Mouse (Mus musculus) cerebellum, adult 2 months (tissue): ENCODE results near the gene Krt80.

ENCODE experiments used
- CTCF ChIP-seq: fragments of 200-500 bp; IDR thresholded peaks from 2 replicates; pipeline ENCODE4 v1.5.1; 2011; ENCODE audit warnings: low read depth, mild to moderate bottlenecking, control low read depth, low read length, moderate library complexity, borderline replicate concordance; ENCODE audit not compliant: insufficient read depth
- POLR2A ChIP-seq: fragments of 200-500 bp; IDR thresholded peaks from 2 replicates; pipeline ENCODE4 v1.6.1; 2011; ENCODE audit warnings: low read length, control low read depth, borderline replicate concordance; ENCODE audit not compliant: insufficient read depth

DNA sequence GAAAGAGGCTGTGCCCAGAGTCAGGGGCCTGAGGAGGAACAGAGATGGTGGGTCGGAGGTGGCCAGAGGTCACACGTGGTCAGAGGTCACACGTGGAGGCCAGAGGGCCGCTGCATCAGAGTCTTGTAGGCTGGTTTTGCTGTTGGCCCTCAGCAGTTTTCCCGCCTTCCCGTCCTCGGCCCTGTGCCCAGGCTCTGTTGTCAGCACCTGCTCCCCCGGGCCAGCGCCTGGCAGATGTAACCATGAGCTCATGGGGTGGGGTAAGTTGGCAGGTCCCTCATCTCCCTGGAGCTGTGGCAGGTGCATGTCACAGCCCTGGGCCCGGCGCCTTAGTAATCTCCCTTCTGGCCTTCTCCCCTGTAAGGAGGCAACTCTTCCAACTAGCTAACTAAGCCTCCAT, 12.8 kb upstream of the Krt80 start:
- TF ChIP-seq CTCF (no peak), POLR2A (no peak)
